Mouse (Mus musculus): ENCODE measurements around the gene Nags.
"Not testable (repeated sequence)": the region's sequence is repeated elsewhere in the genome, so short reads cannot be mapped to it uniquely, and the experiment has no call there.

Nags gene

DNA sequence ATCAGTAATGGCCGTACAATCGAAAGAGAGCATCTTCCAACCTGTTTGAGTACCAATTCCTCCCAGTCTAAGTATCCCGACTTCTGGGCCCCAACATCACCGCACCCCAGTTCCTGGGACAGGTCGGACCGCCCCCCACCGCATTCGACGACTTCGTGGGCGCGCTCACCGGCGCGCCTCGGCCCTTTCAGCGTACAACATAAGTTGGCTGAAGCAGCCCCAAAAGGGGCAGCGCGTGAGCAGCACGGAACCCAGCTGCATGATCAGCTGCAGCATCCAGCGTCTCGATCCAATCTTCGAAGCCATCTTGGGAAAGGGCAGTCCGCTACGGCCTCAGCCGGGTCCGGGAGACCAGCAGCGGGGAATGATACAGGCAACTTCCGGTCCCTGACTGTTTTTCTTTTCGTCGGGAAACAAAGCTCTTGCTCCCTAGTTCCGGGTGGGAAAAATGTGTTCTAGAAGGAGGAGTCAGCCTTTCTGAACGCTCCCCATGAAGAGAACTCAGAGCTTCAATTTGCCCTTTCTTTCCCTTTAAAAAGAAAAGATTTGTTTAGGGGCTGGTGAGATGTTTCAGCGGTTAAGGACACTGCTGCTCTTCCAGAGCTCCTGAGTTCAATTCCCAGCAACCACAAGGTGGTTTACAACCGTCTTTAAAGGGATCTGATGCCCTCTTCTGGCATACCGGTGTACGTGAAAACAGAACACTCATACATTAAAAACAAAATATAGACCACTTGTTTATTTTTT, 10.9 kb downstream of the Nags start, which contains the start of gene Tmem101:
Gene Tmem101 (minus strand): TSS at position 366 of the 747 bp plus-strand sequence.
- ATAC-seq (ENCODE audit: insufficient number of reproducible peaks, low FRiP score, low TSS enrichment), result peak; percentile 74; the same call in 1 of the 2 replicates

DNA sequence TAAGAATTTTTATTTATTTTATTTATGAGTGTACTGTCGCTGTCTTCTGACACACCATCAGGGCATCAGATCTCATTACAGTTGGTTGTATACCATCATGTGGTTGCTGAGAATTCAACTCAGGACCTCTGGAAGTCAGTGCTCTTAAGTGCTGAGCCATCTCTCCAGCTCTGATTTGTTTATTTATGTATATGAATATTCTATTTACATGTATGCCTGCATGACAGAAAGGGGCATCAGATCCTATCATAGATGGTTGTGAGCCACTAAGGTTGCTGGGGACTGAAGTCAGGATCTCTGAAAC, 11.4 kb downstream of the Nags start:
- no peak for ATAC-seq (ENCODE audit: insufficient number of reproducible peaks, low FRiP score, low TSS enrichment)

DNA sequence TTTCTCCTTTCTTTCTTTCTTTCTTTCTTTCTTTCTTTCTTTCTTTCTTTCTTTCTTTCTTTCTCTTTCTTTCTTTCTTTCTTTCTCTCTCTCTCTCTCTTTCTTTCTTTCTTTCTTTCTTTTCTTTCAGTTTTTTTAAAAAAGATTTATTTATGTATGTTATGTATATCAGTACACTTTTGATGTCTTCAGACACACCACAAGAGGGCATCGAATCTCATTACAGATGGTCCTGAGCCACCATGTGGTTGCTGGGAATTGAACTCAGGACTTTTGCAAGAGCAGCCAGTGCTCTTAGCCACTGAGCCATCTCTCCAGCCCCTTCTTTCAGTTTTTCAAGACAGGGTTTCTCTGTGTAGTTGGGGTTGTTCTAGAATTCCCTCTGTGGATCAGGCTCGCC, 12.7 kb downstream of the Nags start:
- ATAC-seq (ENCODE audit: insufficient number of reproducible peaks, low FRiP score, low TSS enrichment), result not testable (repeated sequence)

DNA sequence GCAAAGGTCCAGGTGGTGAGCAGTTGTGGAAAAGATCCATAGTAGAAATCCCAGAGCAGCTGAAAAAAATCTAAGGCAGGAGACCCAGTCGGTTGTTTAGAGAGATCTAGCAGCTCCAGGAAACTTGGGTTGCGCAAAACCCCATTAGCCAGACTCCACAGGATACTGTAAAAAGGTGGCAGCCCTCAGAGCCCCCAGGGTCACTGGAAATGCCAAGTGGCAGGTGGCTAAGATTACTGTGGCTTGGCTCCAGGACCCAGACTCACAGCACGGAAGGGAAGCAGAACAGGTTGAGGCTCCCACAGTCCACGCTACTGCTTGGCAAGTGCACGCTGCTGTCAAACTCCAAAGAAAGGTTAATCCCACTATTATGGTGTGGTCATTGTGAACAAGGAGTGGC, 14.5 kb downstream of the Nags start:
- ATAC-seq (ENCODE audit: insufficient number of reproducible peaks, low FRiP score, low TSS enrichment), result no peak

DNA sequence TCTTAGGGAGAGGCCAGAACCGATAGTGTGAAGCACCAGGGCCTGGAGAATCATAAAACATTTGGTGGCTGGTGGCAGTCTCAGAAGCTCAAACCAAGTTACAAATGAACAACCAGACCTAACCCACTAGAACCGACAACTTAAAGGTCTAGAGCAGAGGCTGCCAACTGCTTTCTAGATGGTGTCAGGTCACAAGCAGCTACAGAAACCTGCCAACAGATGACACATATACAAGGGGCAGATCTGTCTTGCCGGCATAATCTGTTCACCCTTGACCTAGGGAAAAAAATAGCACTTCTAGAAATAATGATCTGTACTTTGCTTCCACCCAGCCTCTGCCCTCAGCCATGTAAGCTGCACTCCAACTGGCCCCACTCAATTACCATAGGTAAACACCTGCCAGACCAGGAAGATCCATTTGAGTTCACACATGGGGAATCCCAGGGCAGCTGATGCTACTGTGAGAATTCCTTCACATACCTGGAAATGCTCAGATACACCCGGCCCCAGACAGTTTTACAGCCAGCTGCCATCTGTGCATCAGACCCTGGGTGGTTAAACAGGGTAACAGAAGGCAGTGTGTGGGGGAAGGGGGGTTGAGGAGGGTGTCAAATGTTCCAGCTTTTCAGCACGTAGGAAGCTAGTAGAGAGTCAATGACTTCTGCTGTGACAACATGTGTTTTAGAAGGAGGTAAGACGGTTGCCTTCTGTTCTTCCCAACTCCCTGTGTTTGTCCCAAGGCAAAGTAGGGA, 20.8 kb downstream of the Nags start:
- ATAC-seq (ENCODE audit: insufficient number of reproducible peaks, low FRiP score, low TSS enrichment), result no peak; the same call in 1 of the 2 replicates

DNA sequence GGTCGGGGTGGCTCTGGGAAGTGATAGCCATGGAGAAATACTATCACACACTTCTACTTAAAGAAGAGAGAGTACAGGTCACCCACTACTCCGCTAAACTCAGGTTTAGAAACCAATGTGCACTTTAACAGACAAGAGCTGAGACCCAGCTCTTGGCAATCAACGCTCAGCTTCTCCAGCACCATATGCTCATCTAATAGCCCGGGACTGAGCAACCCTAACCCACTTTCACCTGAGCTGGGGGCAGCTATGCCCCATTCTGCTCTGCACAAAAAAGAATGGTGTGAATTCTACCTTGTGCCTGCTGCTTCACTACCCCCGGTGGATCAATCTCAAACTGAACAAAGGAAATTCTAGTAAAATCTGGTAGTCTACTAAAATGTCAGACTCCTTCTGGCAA, 22.2 kb downstream of the Nags start:
- ATAC-seq (ENCODE audit: insufficient number of reproducible peaks, low FRiP score, low TSS enrichment), result no peak; the same call in 1 of the 2 replicates

DNA sequence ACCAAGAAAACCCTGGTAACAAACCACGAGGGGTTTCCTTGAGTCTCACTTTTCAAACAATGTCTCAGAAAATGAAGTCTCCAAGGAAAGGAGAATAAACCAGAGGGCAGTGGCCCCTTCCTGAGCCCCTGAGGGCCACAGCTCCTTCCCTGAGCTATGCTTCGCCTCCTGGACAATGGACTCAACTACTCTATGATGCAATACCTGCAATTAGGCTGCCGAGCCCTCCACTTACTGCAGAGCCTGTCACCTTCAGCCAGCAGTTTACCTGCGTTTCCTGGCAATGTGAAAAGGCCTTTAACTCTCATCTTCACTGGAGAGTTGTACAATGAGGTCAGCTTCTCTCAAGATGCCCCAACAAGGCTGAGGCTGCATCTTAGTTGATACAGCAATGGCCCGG, 23.4 kb downstream of the Nags start:
- no peak for ATAC-seq (ENCODE audit: insufficient number of reproducible peaks, low FRiP score, low TSS enrichment)

DNA sequence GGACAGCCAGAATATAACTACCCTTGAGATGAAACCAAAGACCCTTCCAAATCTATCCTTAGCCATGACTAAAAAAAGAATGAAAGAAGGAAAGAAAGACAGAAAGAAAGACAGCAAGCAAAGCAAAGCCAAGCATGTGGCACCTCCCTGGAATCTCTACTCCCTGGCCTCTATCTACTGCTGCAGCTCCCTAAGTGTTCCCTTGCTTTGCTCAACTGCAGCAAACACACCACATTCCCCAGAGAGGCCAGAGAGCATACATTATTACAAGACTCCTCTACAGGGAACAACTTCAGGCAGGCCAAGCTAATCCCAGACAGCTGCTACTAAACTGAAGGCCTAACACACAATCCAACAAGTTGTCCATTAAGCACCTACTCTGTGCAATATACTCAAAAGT, 34.5 kb downstream of the Nags start:
- no peak for ATAC-seq (ENCODE audit: insufficient number of reproducible peaks, low FRiP score, low TSS enrichment)

DNA sequence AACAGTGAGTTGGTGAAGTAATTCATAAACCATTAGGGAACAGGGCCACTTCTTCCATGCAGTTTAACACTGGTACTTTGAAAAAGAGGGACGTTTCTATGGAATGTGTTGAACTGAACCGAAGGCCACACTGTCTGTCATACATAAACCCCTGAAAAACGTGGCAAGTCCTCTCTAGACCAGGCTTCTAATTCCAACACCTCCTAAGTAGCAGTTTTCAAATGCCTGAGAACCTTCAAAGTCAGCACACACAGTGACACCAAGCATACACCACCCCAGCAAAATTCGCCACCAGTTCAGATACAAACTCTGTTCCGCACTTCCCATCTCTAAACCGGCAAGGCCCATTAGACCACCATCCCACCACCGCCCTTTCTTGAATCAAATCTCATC, 38.9 kb downstream of the Nags start:
- no peak for ATAC-seq (ENCODE audit: insufficient number of reproducible peaks, low FRiP score, low TSS enrichment)

DNA sequence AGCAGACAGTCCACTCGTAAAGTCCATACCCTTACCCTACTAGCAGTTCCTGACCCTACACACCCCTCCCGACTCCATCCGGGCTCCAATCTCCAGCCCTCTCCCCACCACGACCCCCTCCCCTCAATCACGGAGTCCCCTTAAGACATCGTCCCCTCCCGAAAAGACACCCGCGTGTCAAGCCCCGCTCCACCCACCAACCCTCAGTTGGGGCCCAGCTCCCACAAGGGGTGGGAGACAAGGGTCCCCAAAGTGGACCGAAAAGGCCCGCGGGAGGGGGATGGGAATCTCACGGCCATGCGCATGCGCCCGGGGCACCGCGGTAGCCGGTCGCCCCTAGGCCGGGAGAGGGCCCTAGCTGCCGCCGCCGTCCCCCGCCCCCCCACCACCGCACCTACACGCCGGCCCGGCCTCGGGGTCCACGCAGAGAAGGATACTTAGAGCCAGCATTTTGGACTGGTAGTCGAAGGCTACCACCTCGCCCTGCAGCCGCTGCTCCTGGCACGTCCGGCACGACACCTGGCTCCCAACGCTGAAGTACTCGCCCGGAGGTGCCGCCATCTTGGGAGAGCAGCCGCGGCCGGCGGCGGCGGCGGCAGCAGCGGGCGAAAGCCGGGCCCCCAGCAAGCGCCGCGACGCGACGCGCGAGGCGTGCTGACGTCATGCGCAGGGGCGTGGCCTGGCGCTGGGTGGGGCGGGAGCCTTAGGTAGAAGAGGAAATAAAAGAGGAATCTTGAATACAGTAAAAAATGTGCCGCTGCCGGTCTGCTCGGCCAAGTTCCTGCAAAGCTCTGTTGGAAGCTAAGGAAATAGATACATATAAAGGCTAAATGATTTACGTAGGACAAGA, 39.6 kb downstream of the Nags start, which contains the start of gene Lsm12:
Gene Lsm12 (minus strand): TSS at position 651 of the 850 bp plus-strand sequence.
- ATAC-seq (ENCODE audit: insufficient number of reproducible peaks, low FRiP score, low TSS enrichment), result peak; percentile 72; the same call in 1 of the 2 replicates

DNA sequence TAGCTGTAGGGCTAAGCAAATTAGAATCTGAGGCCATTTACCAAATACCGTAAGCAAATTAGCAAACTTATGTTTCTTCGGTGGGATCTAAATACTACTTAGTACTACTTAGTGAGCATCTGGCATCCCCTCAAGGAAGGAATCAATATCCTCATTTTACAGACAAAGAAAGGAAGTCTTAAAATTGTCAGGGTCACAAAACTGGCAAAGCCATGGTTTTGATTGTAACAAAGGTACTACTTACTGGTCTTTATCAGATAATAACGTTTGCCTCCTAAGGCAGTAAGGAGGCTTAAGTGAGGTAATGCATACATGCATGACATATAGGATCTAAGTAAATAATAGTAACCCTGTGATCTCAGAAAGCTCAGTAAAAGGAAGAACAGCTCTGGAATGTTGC, 40.4 kb downstream of the Nags start:
- no peak for ATAC-seq (ENCODE audit: insufficient number of reproducible peaks, low FRiP score, low TSS enrichment)

DNA sequence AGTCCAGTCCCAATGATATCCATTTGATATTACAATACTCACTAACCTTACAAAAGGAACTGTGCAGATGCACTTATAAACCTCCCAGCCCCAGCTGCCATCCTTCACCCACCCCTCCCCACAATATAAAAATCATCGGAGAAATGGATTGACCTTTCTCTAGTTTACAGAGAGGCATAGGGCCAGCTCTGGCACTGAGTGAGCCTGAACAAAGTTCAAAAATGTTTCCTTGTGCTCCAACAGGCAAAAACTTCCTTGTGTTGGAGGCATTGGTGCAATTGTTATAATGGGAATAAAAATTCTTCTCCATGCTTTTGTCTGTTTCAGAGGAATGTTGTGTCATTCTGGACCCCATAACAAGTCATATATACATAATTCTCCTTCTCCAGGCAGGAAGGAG, 40.9 kb downstream of the Nags start:
- ATAC-seq (ENCODE audit: insufficient number of reproducible peaks, low FRiP score, low TSS enrichment), result no peak

DNA sequence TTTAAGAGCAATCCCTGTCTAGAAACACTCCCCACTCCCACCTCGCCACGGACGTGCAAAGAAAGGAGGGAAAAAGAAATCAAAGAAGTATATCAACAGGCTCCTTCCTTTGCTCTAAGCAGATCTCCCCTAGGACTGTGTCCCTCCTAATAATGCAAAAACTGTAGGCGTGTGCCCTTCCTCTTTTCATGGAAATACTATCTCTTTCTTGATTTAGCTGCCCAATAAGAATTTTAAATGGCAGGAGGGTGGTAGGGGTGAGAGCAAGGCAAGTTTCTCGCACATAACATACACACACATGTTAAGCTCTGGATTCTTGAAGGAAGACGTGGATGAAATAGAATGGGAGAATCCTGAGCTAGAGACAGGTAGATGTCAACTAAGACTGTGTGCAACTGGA, 43.7 kb downstream of the Nags start:
- no peak for ATAC-seq (ENCODE audit: insufficient number of reproducible peaks, low FRiP score, low TSS enrichment)

DNA sequence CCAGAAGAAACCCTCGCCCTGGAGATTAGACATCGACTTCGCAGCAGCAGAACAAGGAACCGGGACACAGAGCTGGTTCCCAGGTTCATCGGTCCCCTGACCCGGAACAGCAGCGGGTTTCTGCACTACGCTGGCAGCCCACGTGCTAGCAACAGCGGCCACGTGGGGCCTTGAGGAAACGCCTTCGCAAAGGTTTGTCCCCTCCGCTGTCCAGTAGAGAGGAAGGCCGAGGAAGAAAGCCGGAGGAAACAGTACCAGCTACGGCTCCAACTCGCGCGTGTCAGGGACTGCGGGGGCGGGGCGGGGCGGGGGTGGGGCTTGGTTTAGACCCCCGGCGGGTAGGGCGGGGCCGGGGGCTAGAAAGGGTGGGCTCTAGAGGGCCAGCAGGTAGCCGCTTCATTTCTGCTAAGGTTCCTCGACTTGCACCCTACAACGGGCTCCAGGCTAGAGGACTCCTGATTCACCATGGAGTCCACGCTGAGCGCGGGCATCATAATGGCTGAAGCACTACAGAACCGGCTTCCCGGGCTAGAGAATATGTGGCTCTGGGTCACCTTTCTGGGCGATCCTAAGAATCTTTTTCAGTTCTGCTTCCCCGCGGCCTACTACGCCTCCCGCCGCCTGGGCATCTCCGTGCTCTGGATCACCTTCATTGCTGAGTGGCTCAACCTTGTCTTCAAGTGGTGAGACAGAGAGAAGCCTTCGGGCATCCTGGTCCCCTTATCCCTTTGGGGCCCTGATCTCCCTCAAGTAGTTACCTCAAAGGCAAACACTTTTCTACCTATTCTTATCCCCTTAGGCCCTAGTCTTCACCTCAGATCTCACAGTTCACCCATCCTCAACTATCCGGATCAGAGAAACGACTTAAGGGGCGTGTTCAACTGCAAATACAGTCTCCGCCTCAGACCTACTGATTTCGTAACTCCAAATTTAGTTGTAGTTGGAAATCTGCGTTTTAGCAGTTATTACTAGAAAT, 44.4 kb downstream of the Nags start, which contains the start of gene G6pc3:
Gene G6pc3 (plus strand): TSS at position 160 of the 976 bp plus-strand sequence.
- peak; percentile 67; the same call in 1 of the 2 replicates for ATAC-seq (ENCODE audit: insufficient number of reproducible peaks, low FRiP score, low TSS enrichment)

DNA sequence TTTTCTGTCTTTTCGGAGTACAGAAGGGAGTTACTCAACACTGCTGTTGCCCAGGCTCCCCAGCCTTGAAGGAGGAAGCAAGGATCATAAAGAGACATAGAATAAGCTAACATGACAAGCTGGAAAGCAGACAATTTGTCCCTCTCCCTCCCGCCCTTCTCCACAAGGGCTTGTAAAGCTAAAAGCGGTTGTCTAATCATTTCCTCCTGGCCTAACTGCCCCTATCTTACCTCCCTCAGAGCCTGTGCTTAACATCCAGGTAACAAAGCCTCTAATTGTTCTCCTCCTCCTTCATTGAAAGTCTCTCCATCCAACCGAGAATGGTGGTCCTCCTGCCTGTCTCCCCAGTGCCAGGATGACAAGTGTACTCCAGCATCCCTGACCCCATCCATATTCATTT, 45.5 kb downstream of the Nags start:
- no peak for ATAC-seq (ENCODE audit: insufficient number of reproducible peaks, low FRiP score, low TSS enrichment)

DNA sequence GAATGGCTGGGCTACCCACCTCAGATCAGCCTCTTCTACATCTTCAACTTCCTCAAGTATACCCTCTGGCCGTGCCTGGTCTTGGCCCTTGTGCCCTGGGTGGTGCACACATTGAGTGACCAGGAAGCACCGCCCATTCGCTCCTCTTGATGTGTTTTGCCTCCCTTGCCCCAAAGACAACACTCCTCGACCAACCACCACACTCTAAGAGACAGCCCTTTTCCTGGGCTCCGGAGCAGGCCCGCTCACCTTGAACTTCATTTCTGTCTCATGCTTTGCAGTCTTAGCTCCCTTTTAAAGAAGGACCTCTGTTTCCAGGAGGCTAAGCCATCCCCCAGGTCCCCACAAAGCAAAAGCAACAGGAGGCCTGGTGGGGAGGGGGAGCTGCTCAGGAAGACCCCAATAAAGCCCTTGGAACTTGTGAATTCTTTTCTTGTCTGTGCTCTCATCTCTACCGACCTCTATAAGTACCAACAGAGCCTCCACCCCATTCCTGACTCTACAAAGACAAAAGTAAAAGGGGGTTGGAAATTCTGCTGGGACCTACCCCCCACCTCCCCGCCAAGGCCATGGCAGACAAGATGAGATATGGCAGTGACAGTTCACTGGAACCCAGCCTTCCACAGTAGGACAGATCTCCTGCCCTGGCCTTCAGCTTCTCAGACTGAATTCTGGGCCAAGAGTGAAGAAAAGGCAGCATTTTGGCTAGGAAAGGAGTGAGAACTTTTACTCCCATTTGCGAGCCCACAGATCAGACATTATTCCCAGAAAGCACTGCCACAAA, 48.5 kb downstream of the Nags start:
- ATAC-seq (ENCODE audit: insufficient number of reproducible peaks, low FRiP score, low TSS enrichment), result no peak

DNA sequence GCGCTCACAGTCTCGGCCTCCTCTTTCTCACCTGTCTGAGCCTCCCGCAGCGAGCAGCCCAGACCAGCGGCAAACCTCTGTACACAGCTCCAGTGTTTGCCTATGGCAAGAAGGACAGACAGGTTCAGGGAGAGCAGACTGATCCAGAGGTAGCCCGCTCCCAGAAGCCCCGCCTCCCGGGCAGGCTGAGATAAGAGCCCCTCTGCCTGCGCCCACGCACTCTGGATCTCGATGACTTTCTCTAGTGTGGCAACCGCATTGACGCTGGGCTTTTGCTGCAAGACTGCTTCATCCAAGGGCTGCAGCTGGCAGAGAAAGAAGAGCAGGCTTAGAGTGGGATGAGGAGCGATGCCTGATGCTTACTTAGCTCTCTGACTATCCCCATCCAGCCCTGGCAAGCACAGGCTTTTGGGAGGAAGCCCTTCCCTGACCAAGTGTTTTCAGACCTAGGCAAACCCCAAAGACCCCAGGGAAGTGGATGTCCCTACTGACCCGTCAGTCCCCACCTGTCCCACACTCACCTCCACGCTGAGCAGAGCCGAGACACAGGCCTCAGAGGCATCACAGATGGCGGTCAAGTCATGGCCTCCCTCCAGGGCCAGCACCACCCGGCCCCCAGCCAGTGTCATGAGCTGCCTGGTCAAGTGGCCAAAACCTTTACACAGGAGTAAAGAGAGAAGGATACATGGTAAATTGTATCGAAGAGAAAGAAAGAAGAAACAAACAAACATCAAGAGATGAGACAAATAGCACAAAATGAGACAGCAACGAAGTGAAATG, 50.9 kb downstream of the Nags start:
- no peak for ATAC-seq (ENCODE audit: insufficient number of reproducible peaks, low FRiP score, low TSS enrichment)

DNA sequence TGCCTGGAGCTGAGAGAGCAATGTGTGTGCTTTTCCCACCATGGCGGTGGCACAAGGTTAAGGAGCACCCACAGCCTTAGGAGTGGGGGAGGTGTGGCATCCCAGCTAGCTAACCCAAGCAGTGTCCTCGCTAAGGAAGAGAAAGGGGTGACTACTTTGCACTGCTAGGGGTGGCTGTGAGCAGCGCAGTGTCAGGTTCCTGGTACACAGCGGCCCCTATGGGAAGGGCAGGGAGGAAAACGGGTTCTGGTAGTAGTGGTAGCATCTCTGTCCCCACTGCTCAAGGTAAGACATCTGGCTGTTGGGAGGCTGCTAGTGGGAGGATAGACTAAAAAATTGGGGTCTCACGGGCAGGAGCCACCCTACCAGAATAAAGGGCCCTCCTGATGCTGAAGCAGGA, 52.9 kb downstream of the Nags start:
- ATAC-seq (ENCODE audit: insufficient number of reproducible peaks, low FRiP score, low TSS enrichment), result no peak
